Mouse (Mus musculus): ENCODE measurements around the gene B4galnt1.
"Not testable (repeated sequence)": the region's sequence is repeated elsewhere in the genome, so short reads cannot be mapped to it uniquely, and the experiment has no call there.

B4galnt1 gene

DNA sequence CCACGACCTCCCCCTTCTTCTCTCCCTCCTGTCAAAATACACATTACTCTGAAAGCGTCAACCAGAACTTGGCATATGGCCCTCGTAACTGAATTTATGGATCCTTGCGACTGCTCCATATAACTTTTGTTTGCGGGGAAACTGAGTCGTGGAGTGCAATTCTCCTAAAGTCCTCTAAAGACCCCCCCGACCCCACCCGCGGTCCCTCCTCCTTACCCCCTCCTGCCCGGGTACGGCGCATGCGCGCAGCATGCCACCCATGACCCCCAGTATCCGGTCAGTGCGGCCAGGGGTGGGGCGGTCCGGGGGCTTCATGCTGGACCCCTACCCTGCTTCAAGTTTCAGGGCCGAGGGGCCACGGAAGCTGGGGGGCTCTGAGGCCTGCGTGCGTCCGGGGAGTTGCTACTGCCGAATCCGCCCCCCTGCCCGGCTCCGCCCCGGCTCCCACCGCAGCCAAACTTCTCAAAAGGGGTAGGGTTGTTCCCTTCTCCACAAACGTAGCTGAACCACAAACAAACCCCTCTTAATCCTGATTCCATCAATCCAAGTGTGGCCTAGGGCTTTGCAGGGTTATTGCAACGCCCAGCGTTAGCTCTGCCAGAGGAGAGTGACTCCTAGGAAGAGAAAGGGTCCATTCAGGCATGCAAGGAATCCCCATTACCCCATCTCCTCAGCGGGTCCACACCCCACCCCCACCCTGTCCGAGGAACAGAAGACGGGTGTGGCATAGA lies 24.8 kb downstream of the B4galnt1 start, which contains the start of gene Arhgef25:
Arhgef25 (minus strand) TSS at position 433 of the 731 bp plus-strand sequence.
- DNase-seq (ENCODE audit: low spot score): no peak

DNA sequence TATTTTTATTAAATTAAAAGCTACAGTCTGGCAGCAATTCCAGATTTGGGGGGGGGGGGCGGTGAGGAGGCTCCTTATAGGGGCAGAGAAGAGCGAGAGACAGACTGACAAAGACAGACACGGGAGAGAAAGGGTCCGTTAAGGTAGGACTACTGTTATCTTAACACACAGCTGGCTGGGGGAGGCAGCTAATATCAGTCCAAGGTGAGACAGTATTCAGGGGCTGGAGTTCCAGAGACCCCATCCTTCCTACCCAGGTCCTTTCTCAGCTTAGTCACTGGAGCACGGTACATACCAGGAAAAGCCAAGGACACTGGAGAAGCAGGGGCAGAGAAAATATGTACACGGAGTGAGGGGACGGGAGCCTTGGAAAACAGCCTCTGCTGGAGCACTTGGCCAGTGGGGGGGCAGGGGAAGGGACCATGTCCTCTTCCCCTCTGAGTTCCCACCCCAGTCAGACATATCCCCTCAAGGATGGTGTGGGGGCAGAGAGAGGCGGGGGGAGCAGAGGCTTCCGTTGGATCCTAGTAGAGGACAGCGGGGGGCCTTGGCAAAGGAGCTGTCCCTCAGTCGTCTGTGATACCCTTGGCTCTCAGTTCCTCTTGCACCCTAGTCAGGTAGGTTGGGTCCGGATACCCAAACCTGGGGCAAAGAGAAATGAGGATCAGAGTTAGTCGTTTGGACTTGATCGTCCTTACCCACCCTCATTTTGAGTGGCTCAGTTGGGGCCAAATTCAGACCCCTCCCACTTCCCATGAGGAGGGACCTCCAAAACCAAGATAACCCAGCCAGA lies 25.6 kb downstream of the B4galnt1 start:
- DNase-seq (ENCODE audit: low spot score): no peak

DNA sequence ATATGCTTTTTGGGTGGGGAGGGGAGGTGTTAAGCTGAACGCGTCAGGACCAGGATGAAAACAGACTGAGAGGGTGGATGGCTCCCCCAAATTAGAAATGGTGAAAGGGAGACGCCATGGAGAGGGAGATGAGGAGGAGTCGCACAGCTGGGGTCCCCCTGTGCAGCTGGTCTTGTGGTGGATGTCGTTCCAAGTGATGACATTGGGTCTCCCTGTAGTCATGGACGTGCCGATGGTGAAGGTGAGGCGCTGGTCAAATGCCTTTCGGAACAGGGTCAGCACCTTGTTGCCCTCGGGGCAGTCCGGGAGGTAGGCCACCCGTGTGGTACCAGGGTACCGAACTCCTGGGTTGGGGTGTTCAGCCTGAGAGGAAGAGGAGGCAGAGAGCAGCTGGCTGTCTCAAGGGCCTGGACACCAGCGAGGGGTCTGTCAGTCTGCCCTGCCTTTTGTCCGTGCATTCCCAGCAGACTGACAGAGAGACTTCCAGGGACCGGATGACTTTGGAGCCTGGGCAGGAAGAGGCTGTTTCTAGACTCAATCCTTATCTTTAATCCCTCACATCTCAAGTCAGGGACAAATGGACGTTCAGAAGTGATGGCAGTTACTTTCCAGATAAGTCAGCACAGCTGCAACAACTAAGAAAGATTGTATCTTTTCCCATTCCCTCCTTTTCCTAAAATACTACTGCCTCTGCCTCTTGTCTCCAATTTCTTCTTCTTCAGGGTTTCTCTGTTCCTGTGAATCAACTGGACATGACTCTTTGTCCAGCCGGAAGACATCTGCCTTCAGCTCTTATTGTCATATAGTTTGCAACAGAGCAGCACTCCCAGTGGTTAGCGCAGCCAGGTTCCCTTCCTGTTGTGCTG lies 26.4 kb downstream of the B4galnt1 start:
- DNase-seq (ENCODE audit: low spot score): no peak

DNA sequence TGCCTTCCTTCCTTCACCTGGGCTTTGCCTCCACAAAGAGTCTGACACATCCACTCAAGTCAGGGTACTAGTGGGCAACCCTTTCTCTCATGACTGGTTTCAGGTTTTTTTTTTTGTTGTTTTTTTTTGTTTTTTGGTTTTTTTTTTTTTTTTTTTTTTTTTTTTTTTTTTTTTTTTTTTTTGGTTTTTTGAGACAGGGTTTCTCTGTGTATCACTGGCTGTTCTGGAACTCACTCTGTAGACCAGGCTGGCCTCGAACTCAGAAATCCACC lies 27.0 kb downstream of the B4galnt1 start:
- not testable (repeated sequence) for DNase-seq (ENCODE audit: low spot score)

DNA sequence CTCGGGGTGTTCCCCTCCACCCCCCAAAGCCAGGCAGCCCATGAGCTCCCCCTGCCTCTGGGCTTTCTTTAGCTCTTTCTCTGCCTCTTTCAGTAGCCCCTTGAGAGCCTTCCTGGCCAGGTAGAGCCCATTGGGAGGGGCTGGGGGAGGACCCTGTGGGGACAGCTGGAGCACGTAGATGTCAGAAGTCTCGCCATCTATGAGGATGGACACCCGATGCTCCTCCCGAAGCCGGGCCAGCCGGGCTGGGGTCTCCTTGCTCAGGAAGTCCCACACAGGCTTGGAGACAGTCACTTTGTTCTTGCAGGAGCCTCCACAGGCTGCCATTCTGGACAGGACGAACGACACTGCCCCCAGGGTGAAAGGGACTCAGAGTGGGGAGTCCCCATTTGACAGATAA lies 28.0 kb downstream of the B4galnt1 start:
- no peak for DNase-seq (ENCODE audit: low spot score)

DNA sequence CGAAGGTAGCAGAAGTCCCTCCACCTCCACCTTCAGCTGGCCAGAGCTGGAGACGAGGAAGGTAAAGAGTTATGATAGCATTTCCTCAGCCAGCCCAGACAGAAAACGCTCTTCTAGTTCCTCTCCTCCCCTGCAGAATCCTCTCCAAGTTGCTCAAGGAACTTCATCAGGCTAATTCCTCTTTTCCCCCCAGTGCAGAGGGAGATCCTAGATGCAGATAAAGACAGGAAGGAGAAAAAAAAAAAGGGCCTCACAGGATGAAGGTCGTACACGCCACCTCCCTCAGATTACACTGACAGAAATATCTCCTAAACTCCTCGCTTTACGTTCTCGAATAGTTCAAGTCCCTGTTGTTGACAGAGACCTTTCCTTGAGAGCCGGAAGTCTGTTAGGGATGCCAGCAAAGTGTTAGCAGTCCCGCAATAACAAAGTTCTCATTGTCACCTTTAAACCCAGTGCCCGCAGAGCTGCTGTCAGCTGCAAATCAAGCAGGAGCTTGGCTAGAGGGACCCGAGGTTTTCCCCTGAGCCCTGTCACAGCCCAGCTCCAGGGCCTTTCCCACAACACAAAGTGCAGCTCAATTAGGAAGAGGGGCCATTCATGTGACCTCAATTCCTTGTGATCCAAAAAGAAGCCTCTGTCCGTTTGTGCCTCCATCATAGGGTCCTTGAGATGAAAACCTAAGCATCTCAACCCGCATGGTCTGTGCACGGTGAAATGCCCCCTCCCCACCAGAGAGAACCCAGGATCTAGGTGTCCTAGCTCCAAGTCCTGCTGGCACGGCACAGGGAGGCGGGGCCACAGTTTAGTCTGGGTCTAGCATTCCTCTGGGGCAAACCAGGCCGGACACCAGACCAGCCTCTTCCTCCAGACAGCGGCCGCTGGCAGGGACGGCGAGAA lies 29.7 kb downstream of the B4galnt1 start:
- DNase-seq (ENCODE audit: low spot score): peak; percentile 52

DNA sequence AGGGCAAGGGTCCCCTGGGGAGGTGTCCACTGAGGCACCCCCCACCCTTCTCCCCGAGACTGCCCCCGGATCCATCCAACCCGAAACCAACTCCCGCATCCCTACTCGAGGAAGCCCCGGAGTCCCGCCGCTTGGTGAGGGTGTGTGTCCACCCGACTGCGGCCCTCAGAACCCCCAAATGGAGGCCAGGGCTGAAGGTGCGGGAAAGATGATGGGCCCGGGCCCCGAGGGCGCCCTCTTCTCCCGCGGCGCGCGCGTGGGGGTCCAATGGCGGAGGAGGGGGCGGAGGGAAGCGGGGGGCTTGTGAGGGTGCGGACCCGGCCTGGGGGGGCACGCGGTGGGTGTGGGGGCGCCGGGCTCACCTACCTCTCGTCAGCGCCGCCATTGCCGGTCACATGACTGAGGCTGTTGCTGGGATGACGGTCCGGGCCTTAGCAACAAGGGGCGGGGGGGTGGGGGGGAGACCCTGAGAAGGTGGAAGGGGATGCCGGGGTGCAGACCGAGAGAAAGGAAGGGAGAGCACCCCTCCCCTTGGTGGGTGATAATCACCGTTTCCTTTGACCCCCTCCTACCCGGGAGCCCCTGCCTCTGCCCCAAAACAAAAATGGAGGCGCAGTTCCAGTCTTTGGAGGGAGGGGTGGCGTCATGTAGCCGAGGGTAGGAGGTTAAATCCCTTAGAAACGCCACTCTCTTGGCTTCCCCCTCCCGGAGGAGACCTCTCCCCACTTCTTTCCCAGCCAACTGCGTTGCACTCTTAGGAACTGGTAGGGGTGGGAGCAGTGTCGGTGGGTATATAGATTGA lies 30.5 kb downstream of the B4galnt1 start, which contains the start of gene Dtx3:
Dtx3 (minus strand) TSS at position 401 of the 802 bp plus-strand sequence.
- no peak for DNase-seq (ENCODE audit: low spot score)

DNA sequence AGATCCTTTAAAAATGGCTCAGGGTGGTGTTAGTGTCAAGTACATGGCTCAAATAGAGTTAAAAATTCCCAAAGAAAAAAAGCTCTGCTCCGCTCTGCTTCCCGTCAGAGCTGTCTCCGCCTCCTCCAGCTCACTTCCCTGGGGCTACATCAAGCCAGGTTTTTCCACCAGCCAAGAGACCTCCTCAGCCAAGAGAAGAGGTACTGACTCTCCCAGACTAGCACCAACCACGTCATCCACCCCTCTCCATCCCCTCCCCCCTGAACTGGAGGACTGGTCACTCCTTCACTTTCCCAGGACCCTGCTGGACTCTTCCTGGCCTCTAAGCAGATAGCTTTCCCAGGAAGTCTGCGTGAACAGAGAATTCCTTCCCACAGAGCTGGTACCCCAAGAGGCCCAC lies 31.4 kb downstream of the B4galnt1 start:
- DNase-seq (ENCODE audit: low spot score): peak; percentile 26

DNA sequence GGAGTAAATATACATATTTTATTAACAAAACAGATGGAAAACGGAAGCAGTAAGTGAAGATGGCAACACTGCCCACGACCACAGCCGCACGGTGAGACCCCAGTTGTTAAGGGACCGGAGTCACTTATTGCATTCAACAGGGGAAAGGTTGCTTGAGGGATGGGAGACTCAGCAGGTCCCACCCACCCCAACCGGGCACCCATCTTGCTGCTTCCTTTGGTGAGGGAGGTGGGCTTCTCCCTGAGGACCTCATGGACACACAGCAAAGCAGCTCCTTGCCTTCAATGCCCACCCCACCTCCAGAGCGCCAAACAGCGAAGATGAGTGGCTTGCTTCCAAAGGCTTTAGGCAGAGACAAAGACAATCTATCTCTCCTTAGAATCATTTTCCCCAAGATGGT lies 32.1 kb downstream of the B4galnt1 start:
- DNase-seq (ENCODE audit: low spot score): no peak

DNA sequence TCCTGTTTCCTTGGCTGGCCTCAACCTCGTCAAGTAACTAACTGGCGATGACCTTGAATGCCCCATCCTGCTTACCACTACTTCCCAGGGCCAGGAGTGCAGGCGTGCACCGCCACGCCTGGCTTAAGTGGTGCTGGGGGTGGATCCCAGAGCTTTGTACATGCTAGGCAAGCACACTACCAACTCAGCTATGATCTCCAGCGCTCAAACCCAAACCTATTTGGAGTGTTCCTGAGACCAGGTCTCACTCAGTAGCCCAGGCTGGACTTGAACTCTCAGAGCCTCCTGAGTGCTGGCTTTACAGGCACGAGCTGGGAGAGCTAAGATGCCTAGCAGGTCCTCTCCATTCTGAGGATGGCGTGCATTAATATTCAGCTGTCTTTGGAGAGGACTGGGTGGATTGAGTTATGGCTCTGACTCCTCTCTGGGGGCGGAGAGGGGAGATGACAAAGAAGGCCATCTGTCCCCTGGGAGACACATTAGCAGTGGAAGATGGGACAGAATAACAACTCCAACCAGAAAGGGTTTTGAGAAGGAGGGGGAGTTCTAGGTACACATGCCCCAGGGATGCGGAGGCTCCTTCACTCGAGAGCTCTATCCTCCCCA lies 32.6 kb downstream of the B4galnt1 start:
- DNase-seq (ENCODE audit: low spot score): no peak

DNA sequence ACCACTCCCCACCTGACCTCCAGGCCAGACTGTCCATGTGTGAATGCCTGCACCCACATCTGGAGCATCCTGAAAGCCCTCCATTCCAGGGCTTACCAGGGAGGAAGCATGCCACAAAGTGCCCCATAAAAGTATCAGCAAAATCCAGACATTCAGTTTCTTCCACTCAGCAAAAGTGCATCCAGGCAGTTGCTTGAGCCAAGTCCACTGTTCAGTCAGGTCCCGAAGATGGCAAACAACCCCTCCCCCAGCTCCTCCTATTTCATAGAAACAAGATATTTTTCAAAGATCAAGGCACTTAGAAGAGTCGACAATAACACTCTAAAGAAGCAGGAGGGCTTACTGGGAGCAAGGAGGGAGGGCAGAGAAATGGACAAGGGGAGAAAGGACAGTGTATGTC lies 33.5 kb downstream of the B4galnt1 start:
- DNase-seq (ENCODE audit: low spot score): no peak

DNA sequence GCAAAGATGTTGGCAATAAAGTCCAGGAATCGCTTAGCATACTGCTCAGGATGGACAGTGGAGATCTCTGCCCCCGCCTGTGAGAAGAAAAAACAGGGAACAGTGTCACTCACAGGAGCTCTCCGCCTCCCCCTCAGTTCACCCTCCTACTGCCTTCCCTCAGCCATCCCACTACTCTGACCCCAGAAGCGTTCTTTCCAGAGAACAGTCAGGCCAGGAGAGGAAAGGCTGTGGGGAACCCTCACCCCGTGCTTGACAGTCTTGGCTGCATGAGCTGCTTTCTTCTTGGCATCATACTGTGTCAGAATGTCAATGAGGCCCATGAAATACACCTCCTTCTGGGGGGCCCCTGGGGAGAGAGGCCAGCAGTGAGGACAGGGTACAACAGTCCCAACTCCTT lies 34.0 kb downstream of the B4galnt1 start:
- no peak for DNase-seq (ENCODE audit: low spot score)

DNA sequence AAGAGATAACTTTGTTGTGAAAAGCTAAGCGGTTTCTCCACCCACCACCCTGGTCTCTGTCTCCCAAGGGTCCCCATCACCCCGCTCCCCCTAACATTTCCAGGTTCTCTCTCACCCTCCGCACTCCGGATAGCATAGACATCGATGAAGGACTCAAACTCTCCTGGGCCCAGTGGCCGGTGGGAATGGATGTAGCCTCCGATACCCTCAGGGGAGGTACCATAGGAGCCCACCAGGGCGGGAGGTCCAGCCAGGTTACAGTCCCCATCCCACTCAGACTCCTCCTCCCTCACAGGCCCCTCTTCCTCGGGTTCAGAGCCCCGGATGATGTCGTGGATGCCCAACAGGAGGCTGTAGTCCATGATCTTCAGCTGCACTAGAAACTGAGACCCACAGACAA lies 34.4 kb downstream of the B4galnt1 start:
- DNase-seq (ENCODE audit: low spot score): no peak

DNA sequence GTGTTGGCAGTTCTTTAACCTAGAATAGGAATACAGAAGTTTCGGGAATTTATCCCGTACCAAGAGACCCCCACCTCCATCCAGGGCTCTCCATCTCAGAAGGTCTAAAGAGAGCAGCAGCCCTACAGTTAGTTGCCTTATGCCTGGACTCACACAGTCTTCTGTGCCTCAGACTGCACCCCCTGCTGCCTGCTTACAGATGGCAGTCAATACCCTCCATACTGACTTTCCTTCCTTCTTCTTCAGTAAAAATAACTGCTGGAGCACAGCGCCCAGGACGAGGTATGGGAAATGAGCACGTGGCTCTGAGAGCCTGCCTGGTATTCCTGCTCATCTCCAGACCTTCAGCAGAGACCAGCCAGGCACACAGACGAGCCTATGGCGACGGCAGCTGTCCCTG lies 35.3 kb downstream of the B4galnt1 start:
- no peak for DNase-seq (ENCODE audit: low spot score)

DNA sequence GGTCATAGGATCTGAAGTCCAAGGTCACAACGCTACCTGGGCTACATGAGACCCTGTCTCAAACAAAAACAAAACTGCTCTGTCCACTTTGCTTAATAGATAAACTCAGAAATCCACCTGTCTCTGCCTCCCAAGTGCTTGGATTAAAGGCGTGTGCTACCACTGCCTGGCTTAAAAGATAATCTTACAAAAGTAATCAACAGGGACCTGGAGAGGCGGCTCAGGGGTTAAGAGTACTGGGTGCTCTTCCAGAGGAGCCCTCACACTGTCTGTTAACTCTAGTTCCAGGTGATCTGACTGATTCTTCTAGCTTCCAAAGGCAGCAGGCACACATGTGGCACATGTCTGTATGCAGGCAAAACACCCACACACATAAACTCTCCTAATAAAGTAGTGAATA lies 38.1 kb downstream of the B4galnt1 start:
- no peak for DNase-seq (ENCODE audit: low spot score)

DNA sequence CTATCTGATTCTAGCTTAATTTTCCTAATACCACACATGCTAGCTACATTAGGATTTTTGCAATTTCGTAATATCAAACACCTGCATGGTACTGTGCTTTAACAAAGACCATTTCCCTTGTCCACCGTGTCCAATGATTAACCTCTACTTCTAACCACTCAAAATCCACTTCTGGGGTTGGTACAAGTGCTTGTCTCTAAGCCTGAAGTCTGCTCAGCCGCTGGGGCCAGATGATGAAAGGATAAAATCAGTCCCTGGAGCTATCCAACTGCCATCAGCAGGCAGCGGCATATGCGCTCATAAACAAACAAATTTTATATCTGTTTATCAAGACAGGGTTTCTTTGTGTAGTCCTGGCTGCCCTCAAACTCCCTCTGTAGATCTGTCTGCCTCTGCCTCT lies 39.6 kb downstream of the B4galnt1 start:
- no peak for DNase-seq (ENCODE audit: low spot score)

DNA sequence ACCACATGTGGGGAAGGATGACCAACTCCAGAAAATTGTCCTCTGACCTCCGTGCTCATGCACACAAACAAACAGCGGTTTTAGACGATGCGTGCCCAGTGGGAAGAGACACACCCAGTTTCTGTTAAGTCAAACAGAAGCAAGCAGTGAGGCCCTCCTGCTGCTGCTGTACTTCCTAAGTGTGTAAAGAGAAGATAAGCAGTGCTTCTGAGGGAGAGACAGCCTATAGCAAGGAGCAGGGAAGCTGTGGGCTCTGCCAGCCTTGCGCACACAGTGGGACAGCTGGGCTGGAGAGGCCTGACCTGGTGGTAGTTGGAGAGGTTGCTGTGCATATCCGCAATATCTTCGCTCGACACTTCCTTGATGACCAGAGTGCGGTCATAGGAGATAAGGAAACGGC lies 40.3 kb downstream of the B4galnt1 start:
- no peak for DNase-seq (ENCODE audit: low spot score)

DNA sequence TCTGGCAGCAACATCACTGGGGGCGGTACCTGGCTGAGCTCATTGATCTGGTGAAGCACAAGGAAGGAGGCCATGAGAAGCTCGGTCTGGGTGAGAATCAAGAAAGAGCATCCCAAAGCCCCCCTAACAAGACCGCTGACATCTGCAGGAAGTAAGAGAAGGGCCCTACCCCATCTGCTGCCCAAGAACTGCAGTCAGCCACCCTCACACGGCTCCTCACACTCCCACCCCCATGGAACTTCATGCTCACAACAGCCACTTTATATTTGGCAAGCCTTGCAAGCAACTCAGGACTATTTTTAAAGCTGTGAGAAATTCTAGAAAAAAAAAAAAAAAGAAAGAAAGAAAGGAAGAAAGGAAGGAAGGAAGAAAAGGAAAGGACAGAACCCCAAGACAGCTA lies 43.9 kb downstream of the B4galnt1 start:
- no peak for DNase-seq (ENCODE audit: low spot score)

DNA sequence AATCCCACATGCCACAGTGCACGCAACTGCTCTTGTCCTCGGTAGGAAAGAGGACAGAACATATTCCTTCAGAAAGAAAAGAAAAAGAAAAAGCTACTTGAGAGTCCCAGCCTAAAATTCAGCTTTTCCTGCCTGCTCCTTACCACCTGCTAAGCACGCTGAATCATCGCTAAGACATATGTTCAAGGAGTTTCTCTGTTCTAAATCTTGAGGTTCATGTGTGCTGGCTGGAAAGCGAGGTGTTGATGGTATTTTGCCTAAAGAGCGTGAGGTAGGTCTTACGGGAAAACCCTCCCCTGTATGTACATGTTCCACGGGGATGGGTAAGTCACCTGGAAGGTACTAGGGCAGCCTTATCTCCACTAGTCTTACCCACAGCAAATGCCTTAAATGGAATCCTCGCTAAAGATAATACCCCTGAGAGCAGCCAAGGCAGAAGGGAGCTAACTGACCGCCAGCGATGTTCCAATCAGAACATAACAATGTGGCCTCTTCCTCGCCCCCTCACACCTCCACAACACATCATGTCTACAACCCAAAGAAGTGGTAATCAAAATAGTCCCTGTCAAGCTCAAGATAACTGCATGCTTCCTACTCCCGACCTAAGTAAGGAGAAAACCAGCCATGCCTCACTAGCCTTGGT lies 45.0 kb downstream of the B4galnt1 start:
- DNase-seq (ENCODE audit: low spot score): no peak

DNA sequence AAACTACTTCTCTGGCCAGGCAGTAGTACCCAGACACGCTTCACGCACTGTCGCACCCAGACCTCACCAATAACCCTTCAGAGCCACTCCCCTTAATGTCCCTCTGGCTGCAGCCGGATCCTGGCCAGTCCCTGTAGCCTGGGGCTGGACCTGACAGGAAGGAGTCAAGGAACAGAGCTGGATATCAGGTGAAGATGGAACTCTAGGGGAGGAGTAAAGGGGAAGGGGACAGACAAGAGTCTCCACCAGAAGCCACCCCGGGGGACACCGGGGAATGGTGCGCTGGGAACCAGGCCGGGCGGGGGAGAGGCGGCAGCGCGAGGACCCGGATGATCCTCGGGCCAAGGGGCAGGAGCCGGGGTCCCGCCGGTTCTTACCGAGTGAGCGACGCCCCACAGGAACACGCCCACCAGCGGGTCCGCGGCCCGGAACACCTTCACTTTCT lies 46.0 kb downstream of the B4galnt1 start:
- no peak for DNase-seq (ENCODE audit: low spot score)
